Mouse (Mus musculus): ENCODE measurements at regions not wholly inside any gene's neighbourhood (a gene's known extent, or its start where the extent isn't known, plus 50 kb on each side); places are given as distances from the start of the nearest gene placed in this dataset.

DNA sequence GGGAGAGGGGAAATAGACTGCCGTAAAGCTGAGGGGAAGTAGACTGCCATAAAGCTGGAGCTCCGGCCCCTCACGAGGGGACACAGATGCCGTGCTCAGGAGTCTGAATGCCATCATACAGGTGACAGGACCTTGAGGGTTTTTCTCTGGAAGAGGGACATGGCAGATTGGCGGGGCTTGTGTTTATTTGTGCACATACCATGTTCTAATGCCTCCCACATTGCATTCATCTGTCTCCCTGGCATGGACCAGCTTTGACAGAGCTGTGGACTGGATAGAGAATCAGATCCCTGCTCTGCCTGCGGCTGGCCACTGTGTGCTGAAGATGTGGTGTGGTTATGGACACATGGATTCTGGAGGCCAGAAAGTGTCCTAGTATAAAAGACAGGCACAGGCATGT, 95.3 kb upstream of the Zc3h12a start:
- Histone ChIP-seq H3K27ac (ENCODE audit: control insufficient read depth, insufficient read depth, low read depth, low read length) (no peak overlapping the region), H3K27me3 (ENCODE audit: control insufficient read depth, insufficient read depth, low read length) (no peaks in the 10 kb centered on the region), H3K4me3 (ENCODE audit: control insufficient read depth, low read depth, low read length) (no peak overlapping the region), H3K36me3 (ENCODE audit: control insufficient read depth, insufficient read depth, low read length) (no peaks in the 10 kb centered on the region), H3K4me1 (ENCODE audit: control insufficient read depth, insufficient read depth, low read length) (peaks cover 12% of the 10 kb centered on the region)
- TF ChIP-seq CTCF (IDR thresholded peaks at IDR 0.05; ENCODE audit: control insufficient read depth, insufficient read depth, insufficient replicate concordance, low read depth, low read length), result no peak
- no peak for TF ChIP-seq POLR2A (IDR thresholded peaks at IDR 0.05; ENCODE audit: control insufficient read depth, low read depth, low read length)

DNA sequence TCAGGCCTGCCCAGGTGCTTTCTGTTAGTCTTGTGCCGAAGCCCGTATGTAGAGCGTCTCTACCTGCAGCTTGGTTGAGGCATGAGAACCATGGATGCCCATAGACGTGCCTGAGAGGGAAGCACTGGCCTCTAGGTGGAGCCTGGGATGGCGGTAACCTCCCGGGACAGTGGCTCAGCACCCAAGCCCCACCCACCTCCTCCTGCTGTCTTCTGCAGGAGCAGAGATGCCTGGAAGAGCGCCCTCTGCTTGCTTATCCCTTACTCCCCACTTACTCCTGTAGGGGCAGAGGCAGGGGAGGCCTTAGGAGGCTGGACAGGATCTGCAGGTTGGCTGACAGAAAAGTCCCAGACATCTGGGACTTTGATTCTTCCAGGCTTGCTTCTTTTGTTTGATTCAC, 92.7 kb upstream of the Zc3h12a start:
- H3K4me1 ChIP-seq (ENCODE audit: control insufficient read depth, insufficient read depth, low read length), result peaks cover 12% of the 10 kb centered on the region
- no peaks in the 10 kb centered on the region for H3K27me3 ChIP-seq (ENCODE audit: control insufficient read depth, insufficient read depth, low read length)
- H3K4me3 ChIP-seq (ENCODE audit: control insufficient read depth, low read depth, low read length), result peak overlapping the region; percentile 88
- no peak for TF ChIP-seq POLR2A (IDR thresholded peaks at IDR 0.05; ENCODE audit: control insufficient read depth, low read depth, low read length)
- TF ChIP-seq CTCF (IDR thresholded peaks at IDR 0.05; ENCODE audit: control insufficient read depth, insufficient read depth, insufficient replicate concordance, low read depth, low read length), result peak; percentile 35; the same call in 1 of the 2 replicates
- no peaks in the 10 kb centered on the region for H3K36me3 ChIP-seq (ENCODE audit: control insufficient read depth, insufficient read depth, low read length)
- no peak overlapping the region for H3K27ac ChIP-seq (ENCODE audit: control insufficient read depth, insufficient read depth, low read depth, low read length)

DNA sequence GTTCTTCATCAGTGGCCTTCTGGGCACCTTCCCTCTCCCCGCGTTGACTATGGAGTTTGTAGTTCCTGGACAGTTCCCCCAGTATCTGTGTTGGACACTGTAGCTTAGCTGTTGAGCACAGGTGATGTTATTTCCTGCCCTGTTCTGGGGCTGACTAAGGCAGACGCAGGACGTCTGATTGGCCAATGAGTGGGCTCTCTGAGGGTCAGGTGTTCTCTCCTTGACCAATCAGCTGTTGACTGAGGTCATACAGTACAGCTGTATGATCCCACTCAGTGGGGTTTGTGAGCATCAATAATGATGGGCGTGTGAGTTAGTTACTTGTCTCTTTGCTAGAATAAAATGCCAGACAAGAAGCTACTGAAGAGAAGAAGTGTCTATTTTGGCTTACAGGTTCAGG, 91.6 kb upstream of the Zc3h12a start:
- Histone ChIP-seq H3K4me1 (ENCODE audit: control insufficient read depth, insufficient read depth, low read length) (peaks cover 12% of the 10 kb centered on the region), H3K27me3 (ENCODE audit: control insufficient read depth, insufficient read depth, low read length) (no peaks in the 10 kb centered on the region), H3K36me3 (ENCODE audit: control insufficient read depth, insufficient read depth, low read length) (no peaks in the 10 kb centered on the region), H3K4me3 (ENCODE audit: control insufficient read depth, low read depth, low read length) (peak overlapping the region; percentile 88), H3K27ac (ENCODE audit: control insufficient read depth, insufficient read depth, low read depth, low read length) (peak overlapping the region; percentile 80)
- TF ChIP-seq POLR2A (IDR thresholded peaks at IDR 0.05; ENCODE audit: control insufficient read depth, low read depth, low read length) (peak; percentile 34), CTCF (IDR thresholded peaks at IDR 0.05; ENCODE audit: control insufficient read depth, insufficient read depth, insufficient replicate concordance, low read depth, low read length) (no peak)

DNA sequence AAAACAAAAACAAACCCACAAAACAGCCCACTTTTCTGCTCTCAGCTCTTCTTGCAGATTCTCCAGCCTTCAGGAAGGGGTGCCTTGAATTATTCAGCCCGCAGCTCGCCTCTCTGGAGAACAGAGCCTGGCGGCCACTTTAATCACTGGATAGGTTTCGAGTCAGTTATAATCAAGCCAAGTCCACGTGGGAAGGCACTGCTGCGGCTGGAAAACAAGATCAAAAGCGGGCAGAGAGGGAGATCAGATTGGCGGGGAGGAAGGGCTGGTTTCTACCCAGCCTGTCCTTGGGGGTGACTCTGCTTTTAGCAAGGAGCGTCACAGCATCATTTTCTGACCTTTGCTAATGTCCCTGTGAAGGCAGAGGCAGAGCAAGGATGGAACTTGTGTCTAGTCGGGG, 86.7 kb upstream of the Zc3h12a start:
- Histone ChIP-seq H3K4me1 (ENCODE audit: control insufficient read depth, insufficient read depth, low read length) (peaks cover 7% of the 10 kb centered on the region), H3K27ac (ENCODE audit: control insufficient read depth, insufficient read depth, low read depth, low read length) (no peak overlapping the region), H3K4me3 (ENCODE audit: control insufficient read depth, low read depth, low read length) (no peak overlapping the region), H3K36me3 (ENCODE audit: control insufficient read depth, insufficient read depth, low read length) (no peaks in the 10 kb centered on the region), H3K27me3 (ENCODE audit: control insufficient read depth, insufficient read depth, low read length) (no peaks in the 10 kb centered on the region)
- TF ChIP-seq CTCF (IDR thresholded peaks at IDR 0.05; ENCODE audit: control insufficient read depth, insufficient read depth, insufficient replicate concordance, low read depth, low read length) (no peak), POLR2A (IDR thresholded peaks at IDR 0.05; ENCODE audit: control insufficient read depth, low read depth, low read length) (no peak)

DNA sequence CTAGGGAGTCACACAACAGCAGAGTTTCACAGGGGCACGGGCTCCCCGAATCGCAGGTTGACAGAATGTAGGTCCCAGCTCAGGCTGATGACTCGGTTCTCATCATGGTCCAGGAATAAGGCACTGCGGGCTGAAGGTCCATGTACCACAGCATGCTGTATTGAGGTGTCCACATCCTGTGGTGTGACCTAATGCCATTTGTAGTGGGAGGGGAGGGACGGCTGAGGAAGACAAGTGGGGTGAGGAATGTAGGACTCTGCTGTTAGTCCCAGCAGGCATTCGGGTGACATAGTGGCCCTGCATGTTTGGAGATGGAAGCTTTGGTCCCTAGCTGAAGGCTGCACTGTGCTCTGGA, 84.5 kb upstream of the Zc3h12a start:
- Histone ChIP-seq H3K36me3 (ENCODE audit: control insufficient read depth, insufficient read depth, low read length) (no peaks in the 10 kb centered on the region), H3K4me1 (ENCODE audit: control insufficient read depth, insufficient read depth, low read length) (no peaks in the 10 kb centered on the region; the same call in 1 of the 2 replicates), H3K27me3 (ENCODE audit: control insufficient read depth, insufficient read depth, low read length) (no peaks in the 10 kb centered on the region), H3K4me3 (ENCODE audit: control insufficient read depth, low read depth, low read length) (no peak overlapping the region), H3K27ac (ENCODE audit: control insufficient read depth, insufficient read depth, low read depth, low read length) (no peak overlapping the region)
- TF ChIP-seq POLR2A (IDR thresholded peaks at IDR 0.05; ENCODE audit: control insufficient read depth, low read depth, low read length) (no peak), CTCF (IDR thresholded peaks at IDR 0.05; ENCODE audit: control insufficient read depth, insufficient read depth, insufficient replicate concordance, low read depth, low read length) (no peak)

DNA sequence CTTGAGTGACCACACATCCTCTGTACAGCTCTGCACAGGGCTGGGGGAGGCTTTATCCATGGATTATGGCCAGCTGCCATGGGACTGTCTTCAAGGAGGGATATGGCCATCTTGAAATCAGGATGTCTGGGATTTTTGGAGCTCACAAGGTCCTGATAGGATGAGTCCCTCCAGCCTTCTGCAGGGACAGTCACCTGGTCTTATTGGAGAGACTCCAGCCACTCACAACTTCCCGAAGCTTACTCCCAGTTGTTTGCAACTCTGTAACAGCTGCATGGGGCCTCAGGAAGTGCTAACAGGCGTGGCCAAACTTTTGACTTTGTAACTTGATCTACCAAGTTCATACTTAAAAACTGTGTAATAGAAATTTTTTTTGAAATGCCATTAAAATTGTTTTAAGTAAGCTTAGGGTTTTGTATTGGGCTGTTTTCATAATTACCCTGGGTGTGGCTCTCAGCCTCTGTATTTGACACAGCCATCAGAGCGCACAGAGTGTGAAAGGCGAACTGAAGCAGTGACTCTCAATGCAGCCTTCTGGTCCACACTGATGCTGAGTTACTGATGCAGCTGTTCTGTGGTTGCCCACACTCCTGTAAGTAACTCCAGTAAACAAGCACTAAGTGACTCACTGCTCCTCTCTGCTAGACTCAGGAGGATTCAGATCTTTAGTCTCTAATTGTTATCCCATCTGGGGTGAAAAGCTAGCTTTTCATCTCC, 84.0 kb upstream of the Zc3h12a start:
- TF ChIP-seq CTCF (IDR thresholded peaks at IDR 0.05; ENCODE audit: control insufficient read depth, insufficient read depth, insufficient replicate concordance, low read depth, low read length) (no peak), POLR2A (IDR thresholded peaks at IDR 0.05; ENCODE audit: control insufficient read depth, low read depth, low read length) (no peak)
- H3K36me3 ChIP-seq (ENCODE audit: control insufficient read depth, insufficient read depth, low read length), result no peaks in the 10 kb centered on the region
- H3K27ac ChIP-seq (ENCODE audit: control insufficient read depth, insufficient read depth, low read depth, low read length), result no peak overlapping the region
- H3K4me3 ChIP-seq (ENCODE audit: control insufficient read depth, low read depth, low read length), result no peak overlapping the region
- H3K27me3 ChIP-seq (ENCODE audit: control insufficient read depth, insufficient read depth, low read length), result no peaks in the 10 kb centered on the region
- no peaks in the 10 kb centered on the region; the same call in 1 of the 2 replicates for H3K4me1 ChIP-seq (ENCODE audit: control insufficient read depth, insufficient read depth, low read length)

DNA sequence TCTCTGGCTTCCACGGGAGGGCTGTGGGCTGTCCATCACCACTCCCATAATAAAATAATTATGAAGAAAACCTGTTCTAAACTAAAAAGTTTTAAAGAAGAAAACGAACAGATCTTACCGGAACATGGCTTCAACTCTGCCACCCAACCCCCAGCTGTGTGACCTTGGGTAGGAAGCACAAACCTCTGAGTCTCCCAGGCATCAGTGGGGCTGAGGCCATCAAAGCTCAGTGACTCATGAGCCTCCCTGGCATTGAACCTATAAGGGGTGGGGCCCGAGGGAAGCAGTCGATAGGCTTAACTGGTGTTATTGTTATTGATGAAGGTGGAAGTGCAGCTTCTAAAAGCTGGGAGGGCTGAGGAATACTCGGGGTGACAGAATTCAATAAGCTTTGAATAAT, 83.1 kb upstream of the Zc3h12a start:
- Histone ChIP-seq H3K27me3 (ENCODE audit: control insufficient read depth, insufficient read depth, low read length) (no peaks in the 10 kb centered on the region), H3K4me1 (ENCODE audit: control insufficient read depth, insufficient read depth, low read length) (no peaks in the 10 kb centered on the region; the same call in 1 of the 2 replicates), H3K4me3 (ENCODE audit: control insufficient read depth, low read depth, low read length) (no peak overlapping the region), H3K36me3 (ENCODE audit: control insufficient read depth, insufficient read depth, low read length) (no peaks in the 10 kb centered on the region), H3K27ac (ENCODE audit: control insufficient read depth, insufficient read depth, low read depth, low read length) (no peak overlapping the region)
- TF ChIP-seq CTCF (IDR thresholded peaks at IDR 0.05; ENCODE audit: control insufficient read depth, insufficient read depth, insufficient replicate concordance, low read depth, low read length), result no peak
- TF ChIP-seq POLR2A (IDR thresholded peaks at IDR 0.05; ENCODE audit: control insufficient read depth, low read depth, low read length), result no peak

Measured in testis, adult 2 months (tissue).